ENCODE assay signal across 8 mouse cellular contexts in genomic region chr9:32508648-32509047, GRCm38 (mm10). TPM values are rescaled to one million over a fixed set of nuclear protein-coding genes. Genes with fewer than 3 reads are reported as not detected.
DNase-seq lines count a peak whose midpoint lies in the region; ATAC-seq and TF ChIP-seq lines count a peak whose summit lies in the region.

No protein-coding gene starts in this region.

- no peak for TF ChIP-seq CTCF in thymus, adult 2 months (IDR thresholded peaks at IDR 0.05; ENCODE audit: borderline replicate concordance, control insufficient read depth, extremely low read depth, insufficient read depth, low read length, poor library complexity)
- TF ChIP-seq CTCF in intestine, postnatal 0 days (IDR thresholded peaks at IDR 0.05; ENCODE audit: low read depth), result no peak

- H3K27me3 ChIP-seq in heart, embryonic 11.5 days (ENCODE audit: control insufficient read depth, insufficient read depth, low read length), result no peaks in the 10 kb centered on the region
- H3K27me3 ChIP-seq in thymus, adult 2 months (ENCODE audit: control insufficient read depth, insufficient read depth, low read length), result no peaks in the 10 kb centered on the region
- no peaks in the 10 kb centered on the region for H3K27me3 ChIP-seq in intestine, postnatal 0 days (replicated peaks; ENCODE audit: control insufficient read depth, insufficient read depth, low read length)
- H3K27me3 ChIP-seq in hindbrain, embryonic 11.5 days (ENCODE audit: control insufficient read depth, insufficient read depth, low read length), result no peaks in the 10 kb centered on the region
- H3K27me3 ChIP-seq in kidney, embryonic 14.5 days (ENCODE audit: control insufficient read depth, insufficient read depth, low read length), result no peaks in the 10 kb centered on the region

- peaks cover 26% of the 10 kb centered on the region for H3K4me1 ChIP-seq in heart, embryonic 11.5 days (ENCODE audit: control insufficient read depth, insufficient read depth, low read length)
- peaks cover 84% of the 10 kb centered on the region for H3K4me1 ChIP-seq in thymus, adult 2 months (replicated peaks; ENCODE audit: control insufficient read depth, insufficient read depth, low read length)
- no peaks in the 10 kb centered on the region for H3K4me1 ChIP-seq in intestine, postnatal 0 days (replicated peaks; ENCODE audit: control insufficient read depth, insufficient read depth, low read length)
- H3K4me1 ChIP-seq in hindbrain, embryonic 11.5 days (replicated peaks; ENCODE audit: control insufficient read depth, insufficient read depth, low read length), result 0 out of 2 replicates have a peak, but pooled peaks cover 3% of the 10 kb centered on the region
- peaks cover 32% of the 10 kb centered on the region for H3K4me1 ChIP-seq in kidney, embryonic 14.5 days (ENCODE audit: control insufficient read depth, insufficient read depth, low read length)

- no peak overlapping the region for H3K27ac ChIP-seq in heart, embryonic 11.5 days (ENCODE audit: low read depth, low read length)
- peak overlapping the region; percentile 100 for H3K27ac ChIP-seq in thymus, adult 2 months (ENCODE audit: control insufficient read depth, insufficient read depth, low read length)
- H3K27ac ChIP-seq in macrophage, result peak overlapping the region; percentile 99
- no peak overlapping the region for H3K27ac ChIP-seq in intestine, postnatal 0 days (ENCODE audit: low read depth, low read length)
- H3K27ac ChIP-seq in hindbrain, embryonic 11.5 days (ENCODE audit: low read depth, low read length), result no peak overlapping the region
- no peak overlapping the region for H3K27ac ChIP-seq in kidney, embryonic 14.5 days (ENCODE audit: low read depth, low read length)

- H3K9ac ChIP-seq in heart, embryonic 11.5 days (ENCODE audit: low read depth, low read length), result no peak overlapping the region
- no peak overlapping the region for H3K9ac ChIP-seq in intestine, postnatal 0 days (ENCODE audit: low read depth, low read length)
- no peak overlapping the region for H3K9ac ChIP-seq in hindbrain, embryonic 11.5 days (ENCODE audit: low read depth, low read length)
- no peak overlapping the region for H3K9ac ChIP-seq in kidney, embryonic 14.5 days (ENCODE audit: low read depth, low read length)

- H3K4me3 ChIP-seq in heart, embryonic 11.5 days (ENCODE audit: low read depth, low read length), result no peak overlapping the region
- H3K4me3 ChIP-seq in thymus, adult 2 months (ENCODE audit: control insufficient read depth, insufficient read depth, low read length), result peak overlapping the region; percentile 24; the same call in 1 of the 2 replicates
- H3K4me3 ChIP-seq in macrophage (ENCODE audit: inconsistent target), result no peak overlapping the region
- H3K4me3 ChIP-seq in intestine, postnatal 0 days (ENCODE audit: low read depth, low read length), result no peak overlapping the region
- H3K4me3 ChIP-seq in hindbrain, embryonic 11.5 days (ENCODE audit: low read depth, low read length), result no peak overlapping the region
- no peak overlapping the region for H3K4me3 ChIP-seq in kidney, embryonic 14.5 days (ENCODE audit: low read length)

- TF ChIP-seq POLR2A in thymus, adult 2 months (IDR thresholded peaks at IDR 0.05; ENCODE audit: control insufficient read depth, extremely low read depth, insufficient read depth, low read length, poor library complexity), result no peak

- H3K9me3 ChIP-seq in heart, embryonic 11.5 days (replicated peaks; ENCODE audit: control insufficient read depth, low read length), result no peaks in the 10 kb centered on the region
- no peaks in the 10 kb centered on the region for H3K9me3 ChIP-seq in intestine, postnatal 0 days (ENCODE audit: control insufficient read depth)
- no peaks in the 10 kb centered on the region for H3K9me3 ChIP-seq in hindbrain, embryonic 11.5 days (ENCODE audit: control insufficient read depth, low read length)
- no peaks in the 10 kb centered on the region for H3K9me3 ChIP-seq in kidney, embryonic 14.5 days (ENCODE audit: control insufficient read depth, low read length)

- ATAC-seq in heart, embryonic 11.5 days (replicated peaks; ENCODE audit: insufficient number of reproducible peaks, low FRiP score, low TSS enrichment), result no peak
- ATAC-seq in intestine, postnatal 0 days, result no peak
- no peak for ATAC-seq in hindbrain, embryonic 11.5 days (ENCODE audit: low FRiP score)
- ATAC-seq in kidney, embryonic 14.5 days (ENCODE audit: low FRiP score, low TSS enrichment), result no peak

- no peak overlapping the region for H3K4me2 ChIP-seq in heart, embryonic 11.5 days
- H3K4me2 ChIP-seq in intestine, postnatal 0 days (replicated peaks; ENCODE audit: low read depth), result no peak overlapping the region
- no peak overlapping the region for H3K4me2 ChIP-seq in hindbrain, embryonic 11.5 days (replicated peaks; ENCODE audit: low read depth, low read length)
- no peak overlapping the region for H3K4me2 ChIP-seq in kidney, embryonic 14.5 days (replicated peaks; ENCODE audit: low read depth, low read length)

- DNase-seq in heart, adult 11 months, result peak; percentile 97
- peak; percentile 78 for DNase-seq in thymus, adult 2 months
- no peak for DNase-seq in thymus, postnatal 0 days (ENCODE audit: low spot score)
- DNase-seq in hindbrain, embryonic 11.5 days (ENCODE audit: low spot score), result no peak

- H3K79me2 ChIP-seq in macrophage (ENCODE audit: inconsistent target), result peaks cover 90% of the 10 kb centered on the region

- no peaks in the 10 kb centered on the region for H3K36me3 ChIP-seq in heart, embryonic 11.5 days (ENCODE audit: control insufficient read depth, insufficient read depth, low read length)
- H3K36me3 ChIP-seq in thymus, adult 2 months (ENCODE audit: control insufficient read depth, insufficient read depth, low read length), result no peaks in the 10 kb centered on the region
- H3K36me3 ChIP-seq in macrophage (ENCODE audit: inconsistent target), result no peaks in the 10 kb centered on the region
- no peaks in the 10 kb centered on the region for H3K36me3 ChIP-seq in intestine, postnatal 0 days (ENCODE audit: control insufficient read depth, insufficient read depth)
- H3K36me3 ChIP-seq in hindbrain, embryonic 11.5 days (ENCODE audit: control insufficient read depth, insufficient read depth, low read length), result no peaks in the 10 kb centered on the region
- no peaks in the 10 kb centered on the region for H3K36me3 ChIP-seq in kidney, embryonic 14.5 days (ENCODE audit: control insufficient read depth, insufficient read depth, low read length)

- WGBS in heart, embryonic 11.5 days (ENCODE audit: insufficient replicate concordance), result 74% methylated on average over 2 of the region's 2 CpGs
- 8% methylated on average over 2 of the region's 2 CpGs for WGBS in thymus, adult 2 months
- WGBS in macrophage (ENCODE audit: missing documents), result 8% methylated on average over 2 of the region's 2 CpGs
- WGBS in intestine, postnatal 0 days, result 68% methylated on average over 2 of the region's 2 CpGs
- 81% methylated on average over 2 of the region's 2 CpGs for WGBS in hindbrain, embryonic 11.5 days
- 77% methylated on average over 2 of the region's 2 CpGs for WGBS in kidney, embryonic 14.5 days

RNA-seq across cellular contexts. Expression of gene Fli1, which starts 34.0 kb away (rescaled TPM):
- polyA plus RNA-seq in heart, embryonic 11.5 days (2014; fragmentation: Nextera tagmentation; extraction: Ambion mirVana), result 17.1 and 18.7 TPM in 2 replicates
- polyA plus RNA-seq in thymus, adult 2 months (2012; rRNA removed), result 28.5 and 33.9 TPM in 2 replicates
- polyA plus RNA-seq in thymus, postnatal 0 days (2015; fragmentation: Nextera tagmentation; extraction: Ambion mirVana), result 50.6 and 53.5 TPM in 2 replicates
- total RNA-seq in macrophage (2018; cell fraction: chromatin; rRNA removed), result 100 to 1,000 TPM in 9 of 26 experiments, 10 to 100 TPM in 17; 21.1 to 160 (median 95.3) TPM
- 100 to 1,000 TPM in 2 of 26 experiments, 10 to 100 TPM in 24; 44.1 to 110 (median 89.3) TPM for total RNA-seq in macrophage (2018; cell fraction: cytosol; rRNA removed)
- total RNA-seq in macrophage (2018; cell fraction: nucleus; rRNA removed), result 100 to 1,000 TPM in 6 of 26 experiments, 10 to 100 TPM in 20; 26.3 to 141 (median 83.7) TPM
- 47.2 to 90.9 TPM (median 59.7 TPM) in 3 replicates for polyA plus RNA-seq in macrophage (2018)
- polyA plus RNA-seq in intestine, postnatal 0 days (2015; fragmentation: Nextera tagmentation; extraction: Ambion mirVana), result 6.0 and 6.1 TPM in 2 replicates
- polyA plus RNA-seq in hindbrain, embryonic 11.5 days (2014; fragmentation: Nextera tagmentation; extraction: Ambion mirVana), result 18.6 and 22.2 TPM in 2 replicates
- polyA plus RNA-seq in kidney, embryonic 14.5 days (2014; fragmentation: Nextera tagmentation; extraction: Ambion mirVana), result 24.0 and 27.3 TPM in 2 replicates

Comparison
In these comparisons a context has a peak if more than half of its experiments do, and no peak if none do; other contexts are left out.
1. DNase-seq: peak in heart, adult 11 months (single experiment) and thymus, adult 2 months (single experiment); none in thymus, postnatal 0 days (single experiment) and hindbrain, embryonic 11.5 days (single experiment).
2. H3K27ac ChIP-seq: peak in thymus, adult 2 months (single experiment) and macrophage (single experiment); none in heart, embryonic 11.5 days (single experiment), intestine, postnatal 0 days (single experiment), hindbrain, embryonic 11.5 days (single experiment) and kidney, embryonic 14.5 days (single experiment).